Mouse (Mus musculus): ENCODE measurements around the gene Pax2. TPM values are rescaled to one million over a fixed set of nuclear protein-coding genes. Genes with fewer than 3 reads are reported as not detected.

Pax2 gene
- polyA plus RNA-seq, 1 experiment from 2014 or later: not detected

GRCm38 (mm10) chr19:44884331-44884730 lies 128.5 kb downstream of the Pax2 start:
- TF ChIP-seq EP300 (IDR thresholded peaks at IDR 0.05) (no peak), CTCF (IDR thresholded peaks at IDR 0.05) (no peak)
- no peak for ATAC-seq
- Histone ChIP-seq H3K36me3 (ENCODE audit: insufficient read depth, low read length) (no peaks in the 10 kb centered on the region), H3K27ac (ENCODE audit: low read length) (no peak overlapping the region), H3K9me3 (ENCODE audit: low read length) (no peaks in the 10 kb centered on the region), H3K27me3 (replicated peaks; ENCODE audit: insufficient read depth, low read length) (no peaks in the 10 kb centered on the region; the same call in 1 of the 2 replicates), H3K9ac (replicated peaks; ENCODE audit: low read depth) (no peak overlapping the region), H3K4me1 (ENCODE audit: insufficient read depth, low read depth, low read length) (no peaks in the 10 kb centered on the region), H3K4me3 (ENCODE audit: low read depth, low read length) (no peak overlapping the region), H3K4me2 (replicated peaks; ENCODE audit: low read depth, low read length) (no peak overlapping the region)
- 49% methylated on average over 3 of the region's 3 CpGs for WGBS
- DNase-seq (ENCODE audit: low spot score): no peak

- Histone ChIP-seq H3K4me2 (replicated peaks; ENCODE audit: low read depth, low read length) (no peak overlapping the region), H3K27me3 (replicated peaks; ENCODE audit: insufficient read depth, low read length) (no peaks in the 10 kb centered on the region; the same call in 1 of the 2 replicates), H3K36me3 (ENCODE audit: insufficient read depth, low read length) (no peaks in the 10 kb centered on the region), H3K9me3 (ENCODE audit: low read length) (no peaks in the 10 kb centered on the region), H3K4me1 (ENCODE audit: insufficient read depth, low read depth, low read length) (no peaks in the 10 kb centered on the region), H3K27ac (ENCODE audit: low read length) (no peak overlapping the region), H3K4me3 (ENCODE audit: low read depth, low read length) (no peak overlapping the region), H3K9ac (replicated peaks; ENCODE audit: low read depth) (no peak overlapping the region)
- no peak for TF ChIP-seq CTCF (IDR thresholded peaks at IDR 0.05)
- TF ChIP-seq EP300 (IDR thresholded peaks at IDR 0.05): no peak
- 42% methylated on average over 3 of the region's 3 CpGs for WGBS
- no peak for DNase-seq (ENCODE audit: low spot score)
- no peak for ATAC-seq
Observed at GRCm38 (mm10) chr19:44886475-44886874, 130.6 kb downstream of the Pax2 start.

Small RNAs within 50 kb of the gene (microRNA-seq; reads per million reads assigned to microRNA genes)
- not detected for gene Mir6405

Other genes starting within 250 kb of the Pax2 start
- 0.42 and 0.46 TPM in 2 replicates for gene Sec31b, start 210.2 kb upstream of the Pax2 start, polyA plus RNA-seq (2015; fragmentation: Nextera tagmentation; extraction: Ambion mirVana)
- gene Gm20538, start 203.2 kb upstream of the Pax2 start, polyA plus RNA-seq (2015; fragmentation: Nextera tagmentation; extraction: Ambion mirVana): 0.86 TPM in 1 of 2 replicates, not detected in the other
- gene Ndufb8, start 200.6 kb upstream of the Pax2 start, polyA plus RNA-seq (2015; fragmentation: Nextera tagmentation; extraction: Ambion mirVana): 348 and 406 TPM in 2 replicates
- 21.7 and 23.8 TPM in 2 replicates for gene Hif1an, start 193.2 kb upstream of the Pax2 start, polyA plus RNA-seq (2015; fragmentation: Nextera tagmentation; extraction: Ambion mirVana)
- gene Slf2, start 175.1 kb downstream of the Pax2 start, polyA plus RNA-seq (2015; fragmentation: Nextera tagmentation; extraction: Ambion mirVana): 10.6 and 11.6 TPM in 2 replicates
- 0.47 and 1.0 TPM in 2 replicates for gene Sema4g, start 233.1 kb downstream of the Pax2 start, polyA plus RNA-seq (2015; fragmentation: Nextera tagmentation; extraction: Ambion mirVana)
- gene Twnk, start 249.6 kb downstream of the Pax2 start, polyA plus RNA-seq (2015; fragmentation: Nextera tagmentation; extraction: Ambion mirVana): 7.5 and 7.9 TPM in 2 replicates